Mouse (Mus musculus): ENCODE measurements around the gene Dennd4b.

DNA sequence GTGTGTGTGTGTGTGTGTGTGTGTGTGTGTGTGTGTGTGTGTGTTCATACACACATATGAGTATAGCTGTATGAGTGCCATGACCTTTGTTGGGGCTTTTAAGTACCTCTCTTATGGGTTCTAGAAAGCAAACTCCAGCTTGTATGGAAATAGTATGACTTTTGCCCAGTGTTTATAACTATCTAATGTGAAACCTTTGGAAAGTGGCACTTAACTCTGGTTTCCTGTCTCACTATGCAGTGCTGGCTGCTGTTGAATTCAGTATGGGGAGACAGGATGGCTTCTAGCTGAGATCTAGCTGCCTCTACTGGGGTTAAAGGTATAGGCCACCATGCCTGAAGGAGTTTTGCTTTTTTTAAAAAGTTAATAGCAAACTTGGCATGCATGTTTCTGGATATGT lies 44.6 kb downstream of the Dennd4b start:
- TF ChIP-seq CTCF (IDR thresholded peaks at IDR 0.05; ENCODE audit: borderline replicate concordance, insufficient read depth, low read length): no peak
- no peak for TF ChIP-seq POLR2A (IDR thresholded peaks at IDR 0.05; ENCODE audit: low read depth, low read length)

Measured in embryonic fibroblast, embryonic 13.5 days (primary cell).